Mouse (Mus musculus) spleen, postnatal 10 days (tissue): Measurements from ENCODE around the gene Kif3a.

Experiments used
- DNase-seq, 2 experiments: peaks; one replicate each; pipeline ENCODE4 v3.0.0; 2021 to 2022; ENCODE audit warnings: low spot score in 2 of 2

The Kif3a gene

GRCm38 (mm10) chr11:53567224-53568014 lies at the start of gene Kif3a:
TSS of gene Kif3a (plus strand) at chr11:53567379.
- DNase-seq = peak; percentile 91 to 96

- DNase-seq = peak; percentile 40 to 61
These were observed 48.4 kb upstream of the Kif3a start for GRCm38 (mm10) chr11:53518759-53519158.

GRCm38 (mm10) chr11:53519207-53520121 lies 47.7 kb upstream of the Kif3a start, which contains the start of gene Sept8:
TSS of gene Sept8 (plus strand) at chr11:53519257.
- DNase-seq = peak; percentile 69 to 74

GRCm38 (mm10) chr11:53520122-53520978 lies 46.8 kb upstream of the Kif3a start:
- DNase-seq = peak; percentile 64 to 68

GRCm38 (mm10) chr11:53521120-53521820 lies 45.9 kb upstream of the Kif3a start:
- peak in 1 of 2 experiments; percentile 36 for DNase-seq

- DNase-seq = peak in 1 of 2 experiments; percentile 47
These were observed 45.4 kb upstream of the Kif3a start for GRCm38 (mm10) chr11:53521821-53522131.

- no peak for DNase-seq
These were observed 44.8 kb upstream of the Kif3a start for GRCm38 (mm10) chr11:53522362-53522761.

GRCm38 (mm10) chr11:53522930-53523329 lies 44.2 kb upstream of the Kif3a start:
- no peak for DNase-seq

GRCm38 (mm10) chr11:53523545-53524405 lies 43.4 kb upstream of the Kif3a start:
- DNase-seq = no peak

GRCm38 (mm10) chr11:53524905-53525304 lies 42.3 kb upstream of the Kif3a start:
- peak in 1 of 2 experiments; percentile 61 for DNase-seq

- no peak for DNase-seq
These were observed 41.7 kb upstream of the Kif3a start for GRCm38 (mm10) chr11:53525461-53525860.

GRCm38 (mm10) chr11:53528397-53529252 lies 38.6 kb upstream of the Kif3a start:
- no peak for DNase-seq

GRCm38 (mm10) chr11:53529253-53529557 lies 38.0 kb upstream of the Kif3a start:
- no peak for DNase-seq

- no peak for DNase-seq
These were observed 37.2 kb upstream of the Kif3a start for GRCm38 (mm10) chr11:53530001-53530400.

- no peak for DNase-seq
These were observed 35.5 kb upstream of the Kif3a start for GRCm38 (mm10) chr11:53531578-53532230.

- no peak for DNase-seq
These were observed 35.0 kb upstream of the Kif3a start for GRCm38 (mm10) chr11:53532231-53532620.

GRCm38 (mm10) chr11:53539002-53539491 lies 28.1 kb upstream of the Kif3a start:
- no peak for DNase-seq

- no peak for DNase-seq
These were observed 26.8 kb upstream of the Kif3a start for GRCm38 (mm10) chr11:53540394-53540793.

- no peak for DNase-seq
These were observed 26.0 kb upstream of the Kif3a start for GRCm38 (mm10) chr11:53541222-53541621.
